In genomic region chr6:115677441-115677840, GRCm38 (mm10) we compare ENCODE assay signal across 8 mouse cellular contexts. TPM values are rescaled to one million over a fixed set of nuclear protein-coding genes. Genes with fewer than 3 reads are reported as not detected.
A peak's percentile ranks its signal among the peaks of the same experiment; 100 is the strongest.
DNase-seq lines count a peak whose midpoint lies in the region; ATAC-seq and TF ChIP-seq lines count a peak whose summit lies in the region.

No protein-coding gene starts in this region.

- no peaks in the 10 kb centered on the region for H3K27me3 ChIP-seq in heart, postnatal 0 days (ENCODE audit: control insufficient read depth, insufficient read depth, low read length)
- no peaks in the 10 kb centered on the region for H3K27me3 ChIP-seq in hindbrain, embryonic 13.5 days
- H3K27me3 ChIP-seq in midbrain, embryonic 13.5 days = no peaks in the 10 kb centered on the region

- DNase-seq in heart, postnatal 0 days (ENCODE audit: low spot score) = no peak
- no peak for DNase-seq in heart, postnatal 36 days
- DNase-seq in NIH3T3 (ENCODE audit: low read depth) = peak; percentile 32
- no peak for DNase-seq in spleen, postnatal 14 days (ENCODE audit: low spot score in 2 of 2)
- DNase-seq in frontal cortex, postnatal 10 days (ENCODE audit: low spot score in 2 of 2) = no peak
- DNase-seq in natural killer cell, adult 2 months (ENCODE audit: low spot score in 2 of 2) = no peak

- no peak for TF ChIP-seq EP300 in heart, postnatal 0 days (IDR thresholded peaks at IDR 0.05; ENCODE audit: low read depth)

- WGBS in heart, postnatal 0 days = 96% methylated on average over 7 of the region's 7 CpGs
- 96% methylated on average over 7 of the region's 7 CpGs for WGBS in hindbrain, embryonic 13.5 days
- WGBS in midbrain, embryonic 13.5 days = 98% methylated on average over 7 of the region's 7 CpGs

- H3K36me3 ChIP-seq in heart, postnatal 0 days (replicated peaks; ENCODE audit: control insufficient read depth, insufficient read depth, low read length) = no peaks in the 10 kb centered on the region
- H3K36me3 ChIP-seq in hindbrain, embryonic 13.5 days = no peaks in the 10 kb centered on the region
- no peaks in the 10 kb centered on the region for H3K36me3 ChIP-seq in midbrain, embryonic 13.5 days

- H3K9ac ChIP-seq in heart, postnatal 0 days (replicated peaks; ENCODE audit: low read depth, low read length) = no peak overlapping the region
- H3K9ac ChIP-seq in hindbrain, embryonic 13.5 days = no peak overlapping the region
- H3K9ac ChIP-seq in midbrain, embryonic 13.5 days (replicated peaks) = no peak overlapping the region

- peak overlapping the region; percentile 89; the same call in 1 of the 2 replicates for H3K4me3 ChIP-seq in heart, postnatal 0 days (ENCODE audit: low read depth, low read length)
- peak overlapping the region; percentile 78 for H3K4me3 ChIP-seq in hindbrain, embryonic 13.5 days
- H3K4me3 ChIP-seq in midbrain, embryonic 13.5 days (replicated peaks) = peak overlapping the region; percentile 96

- intact Hi-C loops in heart, postnatal 36 days (cut with DNase I) = loop anchor here (2.0 to 5.0 kb wide), 4 partner anchors 15 to 130 kb away; partner anchors contain the start of gene Mkrn2

- no peak for ATAC-seq in heart, postnatal 0 days (ENCODE audit: insufficient read depth, low read depth)
- no peak for ATAC-seq in hindbrain, embryonic 13.5 days (ENCODE audit: low FRiP score)
- no peak for ATAC-seq in midbrain, embryonic 13.5 days

- H3K27ac ChIP-seq in heart, postnatal 0 days (ENCODE audit: low read depth) = no peak overlapping the region
- 0 out of 2 replicates have a peak overlapping the region, but pooled peaks have one; percentile 99 for H3K27ac ChIP-seq in hindbrain, embryonic 13.5 days
- no peak overlapping the region; the same call in 1 of the 2 replicates for H3K27ac ChIP-seq in midbrain, embryonic 13.5 days

- TF ChIP-seq CTCF in heart, postnatal 0 days (IDR thresholded peaks at IDR 0.05; ENCODE audit: low read depth) = no peak

- no peaks in the 10 kb centered on the region for H3K9me3 ChIP-seq in heart, postnatal 0 days (replicated peaks; ENCODE audit: control insufficient read depth, low read length)
- H3K9me3 ChIP-seq in hindbrain, embryonic 13.5 days = no peaks in the 10 kb centered on the region
- H3K9me3 ChIP-seq in midbrain, embryonic 13.5 days = no peaks in the 10 kb centered on the region

- H3K4me1 ChIP-seq in heart, postnatal 0 days (ENCODE audit: control insufficient read depth, insufficient read depth) = peaks cover 30% of the 10 kb centered on the region; the same call in 1 of the 2 replicates
- H3K4me1 ChIP-seq in hindbrain, embryonic 13.5 days (replicated peaks) = peaks cover 27% of the 10 kb centered on the region
- peaks cover 28% of the 10 kb centered on the region for H3K4me1 ChIP-seq in midbrain, embryonic 13.5 days (replicated peaks)

- peak overlapping the region; percentile 97; the same call in 1 of the 2 replicates for H3K4me2 ChIP-seq in heart, postnatal 0 days (ENCODE audit: low read depth, low read length)
- H3K4me2 ChIP-seq in hindbrain, embryonic 13.5 days = peak overlapping the region; percentile 50
- H3K4me2 ChIP-seq in midbrain, embryonic 13.5 days (replicated peaks) = peak overlapping the region; percentile 80

RNA-seq across cellular contexts. Expression of gene Raf1, which starts 1.0 kb away (rescaled TPM):
- 182 and 204 TPM in 2 replicates for total RNA-seq in heart, postnatal 0 days (2014; rRNA removed; ENCODE audit: low replicate concordance)
- 72.3 and 80.6 TPM in 2 replicates for polyA plus RNA-seq in heart, postnatal 0 days (2015; fragmentation: Nextera tagmentation; extraction: Ambion mirVana)
- 100 to 1,000 TPM; 113 to 115 TPM for total RNA-seq in heart, postnatal 36 days (2021)
- 147 and 149 TPM in 2 replicates for polyA plus RNA-seq in hindbrain, embryonic 13.5 days (2015; fragmentation: Nextera tagmentation; extraction: Ambion mirVana)
- 141 and 159 TPM in 2 replicates for polyA plus RNA-seq in midbrain, embryonic 13.5 days (2015; fragmentation: Nextera tagmentation; extraction: Ambion mirVana)
